Mouse (Mus musculus) ovary, adult 2 months (tissue): ENCODE results near the gene Gm47969. TPM values are rescaled to one million over a fixed set of nuclear protein-coding genes. Genes with fewer than 3 reads are reported as not detected.

Experiments used
- polyA plus RNA-seq: library from polyadenylated mRNA; depleted of rRNA; stranded (reverse); fragments of >200 nt; gene quantifications from 2 replicates; pipeline ENCODE4 v1.2.3, GENCODE M21; 2012; rRNA removed

Gm47969 gene
- not detected in 2 replicates for polyA plus RNA-seq

GRCm38 (mm10) chr1:83044882-83045427, at the start of gene Gm47969:
Gene Gm47969, plus strand, starts transcription at chr1:83044932.

GRCm38 (mm10) chr1:83000306-83000705, 44.4 kb upstream of the Gm47969 start, which contains the start of gene Gm47959:
Gene Gm47959, plus strand, starts transcription at chr1:83000548.

DNA sequence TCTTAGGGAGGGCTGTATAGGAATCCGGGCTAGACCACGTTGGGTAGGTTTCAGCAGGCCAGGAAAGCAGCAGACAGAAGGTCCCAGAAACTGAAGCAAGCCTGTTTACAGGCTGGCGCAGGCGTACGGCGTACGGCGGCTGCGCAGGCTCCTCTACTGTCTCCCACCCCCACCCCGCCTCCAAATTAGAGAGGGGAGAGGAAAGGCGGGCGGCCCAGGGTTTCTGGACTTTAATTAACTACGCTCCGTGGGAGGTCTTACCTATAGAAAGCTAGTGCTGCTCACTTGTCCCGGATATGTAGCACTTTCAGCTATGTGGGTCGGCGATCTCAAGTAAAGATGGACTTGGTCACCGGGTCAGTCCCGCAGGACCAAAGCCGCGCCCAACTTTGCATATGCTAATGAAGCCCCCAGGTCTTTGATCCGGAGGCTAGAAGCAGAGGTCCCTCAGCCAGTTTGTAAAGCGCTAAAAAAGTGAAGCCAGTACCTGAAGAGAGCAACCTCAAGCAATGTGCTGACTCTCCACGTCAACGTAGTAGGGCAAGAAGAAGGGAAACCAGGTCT, 6.5 kb upstream of the Gm47969 start, which contains the start of gene Slc19a3:
Slc19a3 (minus strand) TSS at position 340 of the 564 bp plus-strand sequence.

GRCm38 (mm10) chr1:83042380-83042779, 2.4 kb upstream of the Gm47969 start, which contains the start of gene Krtap28-10:
Gene Krtap28-10, minus strand, starts transcription at chr1:83042480.

GRCm38 (mm10) chr1:83059278-83059677, 14.5 kb downstream of the Gm47969 start, which contains the start of gene A030005K14Rik:
Gene A030005K14Rik, minus strand, starts transcription at chr1:83059378.

DNA sequence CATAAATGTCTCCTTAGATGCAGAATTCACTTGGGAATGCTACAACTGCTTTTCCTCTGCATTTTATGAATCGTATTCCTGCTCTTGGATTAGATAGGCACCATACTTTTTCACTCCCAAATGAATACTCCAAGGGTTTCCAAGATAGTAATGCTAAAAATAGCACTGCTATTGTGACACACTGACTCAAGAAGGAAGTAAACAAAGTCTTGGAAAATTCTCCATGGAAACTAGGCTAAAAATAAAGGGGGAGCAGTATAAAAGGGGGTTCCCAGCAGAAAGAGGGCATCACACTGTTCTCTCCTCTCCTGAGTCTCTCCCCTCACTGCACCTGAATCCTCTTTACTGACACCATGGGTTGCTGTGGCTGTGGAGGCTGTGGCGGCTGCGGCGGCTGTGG, 15.9 kb downstream of the Gm47969 start, which contains the start of gene Krtap28-13:
Krtap28-13 (plus strand) TSS at position 288 of the 400 bp plus-strand sequence.

Other genes starting within 250 kb of the Gm47969 start
- gene Agfg1, start 205.4 kb upstream of the Gm47969 start, polyA plus RNA-seq: 37.9 and 54.4 TPM in 2 replicates
- 0.82 and 1.5 TPM in 2 replicates for gene A030005L19Rik, start 131.6 kb upstream of the Gm47969 start, polyA plus RNA-seq
- gene A030014E15Rik, start 120.0 kb upstream of the Gm47969 start, polyA plus RNA-seq: not detected in 2 replicates
- gene Gm6217, start 113.5 kb upstream of the Gm47969 start, polyA plus RNA-seq: not detected in 2 replicates
- gene A030003K21Rik, start 101.5 kb upstream of the Gm47969 start, polyA plus RNA-seq: not detected in 2 replicates
- not detected in 2 replicates for gene Gm7544, start 88.9 kb upstream of the Gm47969 start, polyA plus RNA-seq
- gene Gm47955, start 84.6 kb upstream of the Gm47969 start, polyA plus RNA-seq: not detected in 2 replicates
- gene Gm47959, start 44.4 kb upstream of the Gm47969 start, polyA plus RNA-seq: not detected in 2 replicates
- gene Slc19a3, start 6.5 kb upstream of the Gm47969 start, polyA plus RNA-seq: 1.3 and 1.5 TPM in 2 replicates
- gene Krtap28-10, start 2.5 kb upstream of the Gm47969 start, polyA plus RNA-seq: not detected in 2 replicates
- not detected in 2 replicates for gene A030005K14Rik, start 14.4 kb downstream of the Gm47969 start, polyA plus RNA-seq
- not detected in 2 replicates for gene Krtap28-13, start 16.0 kb downstream of the Gm47969 start, polyA plus RNA-seq
- gene Ccl20, start 71.8 kb downstream of the Gm47969 start, polyA plus RNA-seq: not detected in 2 replicates
- gene Daw1, start 114.8 kb downstream of the Gm47969 start, polyA plus RNA-seq: 1.6 and 1.9 TPM in 2 replicates